Mouse (Mus musculus) cortical plate, adult 2 months (tissue): Measurements from ENCODE around the gene Atp1b2. TPM values are rescaled to one million over a fixed set of nuclear protein-coding genes. Genes with fewer than 3 reads are reported as not detected.

Experiments used
- H3K27ac ChIP-seq: fragments of 200-500 bp; 2 replicates; pipeline ENCODE4 v1.5.1; 2012; ENCODE audit warnings: low read length, control low read depth, inconsistent platforms; ENCODE audit not compliant: insufficient read depth
- H3K4me1 ChIP-seq: fragments of 200-500 bp; 2 replicates; pipeline ENCODE4 v1.6.1; 2011; ENCODE audit warnings: low read length; ENCODE audit not compliant: control insufficient read depth, insufficient read depth
- H3K4me3 ChIP-seq: fragments of 200-500 bp; 2 replicates; pipeline ENCODE4 v1.5.1; 2011; ENCODE audit warnings: mild to moderate bottlenecking, low read length, control low read depth; ENCODE audit not compliant: insufficient read depth
- CTCF ChIP-seq: fragments of 200-500 bp; IDR thresholded peaks from 2 replicates; pipeline ENCODE4 v1.5.1; 2011; ENCODE audit warnings: mild to moderate bottlenecking, control low read depth, low read length; ENCODE audit not compliant: insufficient read depth; ENCODE audit errors: extremely low read depth
- POLR2A ChIP-seq: fragments of 200-500 bp; IDR thresholded peaks from 2 replicates; pipeline ENCODE4 v1.6.1; 2011; ENCODE audit warnings: mild to moderate bottlenecking, low read length, control low read depth; ENCODE audit not compliant: insufficient read depth; ENCODE audit errors: extremely low read depth
- polyA plus RNA-seq: library from polyadenylated mRNA; depleted of rRNA; stranded (reverse); fragments of >200 nt; gene quantifications from 2 replicates; pipeline ENCODE4 v1.2.3, GENCODE M21; 2012

Gene Atp1b2
- polyA plus RNA-seq, 1 experiment, result 374 TPM

GRCm38 (mm10) chr11:69581147-69581688 lies 24.5 kb downstream of the Atp1b2 start:
- Histone ChIP-seq H3K27ac (peak overlapping the region; percentile 73), H3K4me1 (peaks cover 9% of the 10 kb centered on the region; the same call in 1 of the 2 replicates), H3K4me3 (peak overlapping the region; percentile 62)
- TF ChIP-seq CTCF, result no peak
- peak; percentile 32 for TF ChIP-seq POLR2A

GRCm38 (mm10) chr11:69580572-69581146 lies 25.1 kb downstream of the Atp1b2 start:
- TF ChIP-seq CTCF (no peak), POLR2A (no peak)
- Histone ChIP-seq H3K27ac (peak overlapping the region; percentile 73), H3K4me1 (peaks cover 9% of the 10 kb centered on the region; the same call in 1 of the 2 replicates), H3K4me3 (peak overlapping the region; percentile 62)

DNA sequence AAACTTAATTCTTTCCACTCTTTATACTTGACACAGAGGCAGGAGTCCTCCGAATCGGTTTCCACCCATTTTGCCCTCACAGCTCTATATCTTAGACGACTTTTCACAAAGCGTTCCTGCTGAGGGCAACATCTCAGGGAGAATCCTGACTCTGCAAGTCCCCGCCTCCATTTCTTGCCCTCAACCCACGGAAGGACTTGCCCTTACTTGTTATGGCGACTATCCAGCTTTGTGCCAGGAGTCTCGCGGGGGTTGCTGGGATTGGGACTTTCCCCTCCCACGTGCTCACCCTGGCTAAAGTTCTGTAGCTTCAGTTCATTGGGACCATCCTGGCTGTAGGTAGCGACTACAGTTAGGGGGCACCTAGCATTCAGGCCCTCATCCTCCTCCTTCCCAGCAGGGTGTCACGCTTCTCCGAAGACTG lies 25.6 kb downstream of the Atp1b2 start, which contains the start of the genes Wrap53 and Trp53:
Gene Wrap53 (minus strand): TSS at position 165 of the 424 bp plus-strand sequence.
Gene Trp53 (plus strand): TSS at position 269 of the 424 bp plus-strand sequence.
- peak within 1 kb of the TSS; percentile 62 for H3K4me3 ChIP-seq
- H3K27ac ChIP-seq, result peak within 1 kb of the TSS; percentile 73
- H3K4me1 ChIP-seq, result peaks cover 9% of the 10 kb centered on the region; the same call in 1 of the 2 replicates
- TF ChIP-seq CTCF (no peak), POLR2A (peak; percentile 59; the same call in 1 of the 2 replicates)

DNA sequence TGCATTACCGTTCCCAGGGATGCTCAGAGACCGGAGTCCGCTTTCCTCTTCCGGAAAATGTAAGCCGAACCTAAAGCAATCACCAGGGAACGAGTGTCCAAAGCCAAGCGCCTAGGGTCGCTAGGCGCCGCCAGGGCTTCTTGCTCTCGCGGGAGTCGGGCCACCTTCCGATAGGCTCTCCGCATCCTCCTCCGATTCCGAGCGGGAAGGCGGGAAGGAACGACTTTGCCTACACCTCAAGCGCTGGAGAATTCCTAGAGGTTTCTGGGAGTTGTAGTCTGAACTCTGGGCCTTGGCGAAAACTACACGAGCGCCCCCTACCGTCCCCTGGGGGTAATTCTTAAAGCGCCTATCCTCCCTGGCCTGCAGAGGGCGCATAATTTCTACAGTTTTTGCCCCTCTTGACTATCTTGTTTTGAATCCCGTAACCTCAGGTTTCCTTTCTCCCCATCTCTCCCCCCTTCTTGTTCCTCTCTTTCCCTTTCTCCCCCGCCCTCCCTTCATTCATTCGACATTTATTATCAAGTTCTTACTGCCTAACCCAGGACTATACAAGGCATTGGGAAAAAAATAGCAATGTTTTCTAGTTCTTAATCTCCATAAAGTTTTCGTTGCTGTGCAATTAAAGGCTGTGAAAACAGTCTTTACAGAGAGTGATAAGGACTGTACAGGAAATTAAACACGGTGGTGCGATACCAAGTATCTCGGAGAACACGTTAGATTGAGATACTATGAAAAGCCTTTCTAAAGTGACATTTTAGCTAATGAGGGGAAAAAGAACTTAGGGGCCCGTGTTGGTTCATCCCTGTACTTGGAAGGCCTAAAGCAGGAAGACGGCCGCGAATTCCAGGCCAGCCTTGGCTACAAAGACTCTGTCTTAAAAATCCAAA lies 26.4 kb downstream of the Atp1b2 start:
- H3K27ac ChIP-seq, result peak overlapping the region; percentile 35; the same call in 1 of the 2 replicates
- peak; percentile 99 for TF ChIP-seq CTCF
- TF ChIP-seq POLR2A, result peak; percentile 93; the same call in 1 of the 2 replicates
- H3K4me3 ChIP-seq, result peak overlapping the region; percentile 62
- peaks cover 9% of the 10 kb centered on the region; the same call in 1 of the 2 replicates for H3K4me1 ChIP-seq

DNA sequence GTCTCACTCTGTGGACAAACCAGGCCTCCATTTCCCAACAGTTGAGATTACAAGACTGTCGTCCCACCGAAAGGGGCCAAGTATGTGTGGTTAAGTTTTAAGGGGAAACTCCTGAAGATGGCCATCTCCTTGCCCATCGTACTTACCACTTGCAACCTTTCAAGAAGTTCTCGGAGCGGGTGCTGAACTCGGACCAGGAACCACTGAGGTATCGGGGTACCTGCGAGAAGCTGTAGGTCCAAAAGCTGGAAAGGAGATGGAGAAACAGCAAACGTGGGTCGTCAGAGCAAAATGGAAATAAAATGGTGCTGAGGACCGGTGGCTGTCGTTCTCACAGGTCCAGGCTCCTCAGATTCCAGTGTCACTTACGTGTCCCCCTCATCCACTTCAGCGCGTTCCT lies 27.4 kb downstream of the Atp1b2 start:
- Histone ChIP-seq H3K27ac (no peak overlapping the region), H3K4me1 (peaks cover 9% of the 10 kb centered on the region; the same call in 1 of the 2 replicates)

GRCm38 (mm10) chr11:69576307-69576706 lies 29.4 kb downstream of the Atp1b2 start:
- H3K4me1 ChIP-seq, result peaks cover 9% of the 10 kb centered on the region; the same call in 1 of the 2 replicates
- no peak overlapping the region for H3K4me3 ChIP-seq
- no peak for TF ChIP-seq CTCF
- TF ChIP-seq POLR2A, result no peak
- H3K27ac ChIP-seq, result no peak overlapping the region

More for the DNA sequence above, 27.4 kb downstream of the Atp1b2 start:
- TF ChIP-seq CTCF, result no peak
- H3K4me3 ChIP-seq, result peak overlapping the region; percentile 62

DNA sequence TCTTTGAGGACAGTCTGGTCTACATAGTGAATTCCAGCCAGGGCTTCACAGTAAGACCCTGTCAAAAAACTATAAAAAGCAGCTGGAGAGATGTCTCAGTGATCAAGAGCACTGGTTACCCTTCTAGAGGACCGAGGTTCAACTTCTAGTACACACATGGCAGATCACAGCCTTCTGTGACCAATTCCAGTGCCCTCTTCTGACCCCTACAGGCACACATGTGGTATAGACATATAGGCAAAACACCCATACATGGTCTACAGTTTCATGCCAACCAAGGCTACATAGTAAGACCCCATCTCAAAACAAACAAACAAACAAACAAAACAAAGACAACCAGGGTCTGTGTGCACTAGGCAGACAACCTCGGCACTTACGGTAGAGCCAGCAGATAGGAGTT lies 30.5 kb downstream of the Atp1b2 start:
- Histone ChIP-seq H3K4me1 (peaks cover 9% of the 10 kb centered on the region; the same call in 1 of the 2 replicates), H3K27ac (no peak overlapping the region), H3K4me3 (no peak overlapping the region)
- peak; percentile 37 for TF ChIP-seq CTCF
- no peak for TF ChIP-seq POLR2A

DNA sequence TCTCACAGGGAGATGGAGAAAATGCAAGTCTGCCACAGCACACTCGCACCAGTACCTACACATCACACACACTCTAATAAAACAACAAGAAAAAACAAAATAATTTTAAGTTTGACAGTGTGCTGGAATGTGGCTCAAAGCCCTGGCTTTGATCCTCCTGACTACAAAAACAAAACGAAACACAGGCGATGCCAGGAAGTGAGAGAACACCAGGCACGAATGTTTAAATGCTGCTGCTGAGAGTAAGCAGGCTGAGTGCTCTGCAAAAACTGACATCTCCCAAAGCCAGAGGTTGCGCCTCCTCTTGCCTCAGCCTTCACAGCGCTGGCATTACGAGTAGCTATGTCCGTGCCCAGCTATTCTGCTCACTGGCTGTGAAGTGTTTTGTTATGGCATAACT lies 40.6 kb downstream of the Atp1b2 start:
- Histone ChIP-seq H3K27ac (no peak overlapping the region), H3K4me1 (no peaks in the 10 kb centered on the region), H3K4me3 (no peak overlapping the region)
- TF ChIP-seq POLR2A (no peak), CTCF (no peak)

DNA sequence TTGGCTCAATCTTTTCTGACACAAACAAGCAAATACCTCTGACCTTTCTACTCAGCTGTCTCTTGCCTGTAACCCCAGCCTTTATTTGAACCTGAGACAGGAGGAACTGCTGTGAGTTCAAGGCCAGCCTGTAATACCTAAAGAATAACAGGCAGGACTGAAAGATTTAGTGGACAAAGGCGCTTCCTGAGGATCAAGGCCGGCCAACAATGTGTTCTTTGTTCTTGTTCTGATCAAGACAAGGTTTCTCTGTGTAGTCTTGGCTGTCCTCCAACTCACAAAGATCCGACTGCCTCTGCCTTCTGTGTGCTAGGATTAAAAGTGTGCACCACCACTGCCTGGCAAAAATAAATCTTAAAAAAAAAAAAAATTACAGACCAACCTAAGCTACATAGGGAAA lies 41.4 kb downstream of the Atp1b2 start:
- TF ChIP-seq POLR2A, result no peak
- no peak for TF ChIP-seq CTCF
- no peaks in the 10 kb centered on the region for H3K4me1 ChIP-seq
- H3K27ac ChIP-seq, result no peak overlapping the region
- H3K4me3 ChIP-seq, result no peak overlapping the region
